Mouse (Mus musculus) R1 (cell line): ENCODE measurements around the gene Usp6nl.

Experiments used
- DNase-seq: peaks from one replicate; pipeline ENCODE4 v3.0.0-alpha.2; 2018; ENCODE audit warnings: low read depth, low spot score

The Usp6nl gene

DNA sequence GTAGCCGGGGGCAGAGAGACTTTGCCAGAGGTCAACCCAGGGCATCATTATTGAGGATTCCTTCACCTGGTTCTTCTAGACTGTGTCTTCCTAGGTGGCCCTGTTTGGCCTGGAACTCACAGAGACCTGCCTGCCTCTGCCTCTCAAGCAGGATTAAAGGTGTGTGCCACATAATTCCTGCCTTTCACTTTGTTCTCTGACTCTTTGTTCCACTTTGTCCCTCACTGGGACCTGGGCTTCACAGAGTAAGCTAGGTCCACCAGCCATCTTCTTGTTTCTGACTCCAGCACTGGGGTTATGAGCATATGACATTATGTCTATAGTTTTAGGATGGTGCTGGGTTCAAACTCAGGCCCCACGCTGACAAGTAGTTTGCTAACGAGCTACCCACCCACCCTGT lies 144.9 kb downstream of the Usp6nl start:
- no peak for DNase-seq

DNA sequence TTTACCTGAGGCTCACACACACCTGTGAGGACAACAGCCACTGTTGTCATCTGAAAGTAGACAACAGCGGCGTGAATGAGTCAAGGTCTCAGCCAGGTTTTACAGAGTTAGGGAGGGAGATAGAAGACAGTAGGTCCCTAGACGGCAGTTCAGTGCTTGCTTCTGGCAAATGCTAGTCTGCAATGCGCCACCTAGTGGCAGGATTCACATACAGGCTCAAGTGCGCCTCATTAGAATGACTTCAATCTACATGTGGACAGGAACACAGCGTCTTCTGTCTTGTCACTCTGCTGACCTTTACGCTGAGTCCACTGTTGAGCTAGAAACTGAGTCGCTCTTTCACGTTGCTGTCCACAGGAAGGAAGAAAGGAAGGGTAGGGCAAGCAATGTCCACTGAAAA lies 146.7 kb downstream of the Usp6nl start:
- DNase-seq, result peak; percentile 86

- no peak for DNase-seq
These were observed 148.7 kb downstream of the Usp6nl start for GRCm38 (mm10) chr2:6471110-6471611.

DNA sequence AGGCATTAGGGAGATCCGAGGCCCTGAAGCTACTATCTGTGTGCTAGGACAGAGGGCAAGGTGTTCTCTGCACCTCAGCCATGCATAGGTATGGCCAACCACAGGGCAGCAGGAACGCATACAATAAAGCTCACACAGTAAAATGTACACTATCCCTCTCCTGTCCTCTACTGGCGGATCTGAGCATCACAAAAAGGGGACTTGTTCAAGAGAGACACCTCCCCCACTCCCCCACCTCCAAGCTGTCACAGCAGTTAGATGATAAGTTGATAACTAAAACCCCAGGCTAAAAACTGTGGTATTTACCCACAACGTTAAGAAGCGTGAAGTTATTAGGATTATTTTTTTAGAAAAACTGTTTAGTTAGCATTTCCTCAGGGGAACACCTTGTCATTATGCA lies 151.4 kb downstream of the Usp6nl start:
- DNase-seq, result no peak

- DNase-seq, result no peak
These were observed 155.4 kb downstream of the Usp6nl start for GRCm38 (mm10) chr2:6477884-6478283.

DNA sequence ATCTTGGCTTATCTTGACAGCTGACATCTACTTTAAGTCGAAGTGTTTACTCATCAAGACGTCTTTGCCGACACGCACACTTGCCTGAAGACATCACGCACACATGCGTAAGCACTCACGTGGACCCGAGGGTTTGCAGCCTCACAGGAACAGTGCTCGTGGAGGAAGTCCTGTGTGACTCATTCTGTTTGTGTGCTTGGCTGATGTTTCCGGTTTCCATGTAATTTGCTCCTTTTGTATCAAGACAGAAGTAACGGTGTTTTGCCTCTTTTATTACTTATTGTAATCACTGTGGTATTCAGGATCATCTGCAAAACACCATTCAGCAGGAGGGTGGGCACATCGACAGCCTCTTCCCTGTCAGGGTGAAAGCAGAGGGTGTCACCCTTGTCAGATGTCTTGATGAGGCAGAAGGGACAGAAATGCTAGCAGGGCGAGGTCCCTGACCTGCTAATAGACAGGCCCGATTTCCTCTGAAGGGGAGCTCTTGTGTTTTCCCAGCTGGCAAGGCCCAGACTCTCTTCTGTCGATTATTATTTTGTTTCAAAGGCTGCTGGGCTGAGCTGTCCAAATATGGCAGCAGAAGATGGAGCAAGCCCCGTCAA lies 156.0 kb downstream of the Usp6nl start:
- no peak for DNase-seq

DNA sequence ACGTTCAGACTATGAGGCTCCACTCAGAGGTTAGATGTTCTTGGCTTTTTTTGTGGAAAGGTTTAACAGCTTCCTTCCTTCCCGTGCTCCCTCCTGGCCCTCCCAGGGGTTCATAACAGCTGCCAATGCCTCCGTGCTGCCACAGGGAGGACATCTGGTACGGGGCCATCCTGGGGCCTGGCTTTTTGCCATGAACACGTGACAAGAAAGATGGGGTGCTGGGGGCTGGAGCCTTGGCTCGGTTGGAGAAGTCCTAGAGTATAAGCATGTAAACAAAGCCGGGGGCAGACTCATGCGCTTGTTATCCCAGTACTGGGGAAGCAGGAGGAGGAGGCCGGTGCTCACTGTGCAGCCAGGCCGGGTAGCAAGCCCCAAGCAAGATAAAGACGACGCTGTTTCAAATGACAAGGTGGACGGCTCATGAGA lies 156.5 kb downstream of the Usp6nl start:
- no peak for DNase-seq

DNA sequence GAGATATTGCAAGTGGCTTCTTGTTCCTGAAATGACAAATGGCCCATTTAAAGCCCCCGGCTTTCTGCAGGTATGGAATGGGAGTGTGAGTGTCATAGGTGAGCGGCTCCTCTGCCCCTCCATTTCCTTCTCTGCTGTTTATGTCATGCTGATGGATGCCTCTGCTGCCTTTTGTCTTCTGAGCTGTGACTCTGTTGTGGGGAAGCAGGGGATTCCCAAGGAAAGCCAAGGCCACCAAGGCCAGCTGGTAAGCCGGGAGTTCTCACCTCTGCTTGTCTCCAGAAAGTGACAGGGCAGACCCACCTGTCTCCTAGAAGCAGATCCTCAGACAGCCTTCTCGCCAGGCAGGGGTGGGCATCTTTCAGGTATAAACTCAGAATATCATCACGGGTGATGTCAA lies 157.2 kb downstream of the Usp6nl start:
- no peak for DNase-seq

- no peak for DNase-seq
These were observed 159.5 kb downstream of the Usp6nl start for GRCm38 (mm10) chr2:6481966-6482365.

- no peak for DNase-seq
These were observed 159.9 kb downstream of the Usp6nl start for GRCm38 (mm10) chr2:6482411-6482810.

- no peak for DNase-seq
These were observed 160.9 kb downstream of the Usp6nl start for GRCm38 (mm10) chr2:6483081-6483992.

- DNase-seq, result no peak
These were observed 161.7 kb downstream of the Usp6nl start for GRCm38 (mm10) chr2:6484179-6484578.

DNA sequence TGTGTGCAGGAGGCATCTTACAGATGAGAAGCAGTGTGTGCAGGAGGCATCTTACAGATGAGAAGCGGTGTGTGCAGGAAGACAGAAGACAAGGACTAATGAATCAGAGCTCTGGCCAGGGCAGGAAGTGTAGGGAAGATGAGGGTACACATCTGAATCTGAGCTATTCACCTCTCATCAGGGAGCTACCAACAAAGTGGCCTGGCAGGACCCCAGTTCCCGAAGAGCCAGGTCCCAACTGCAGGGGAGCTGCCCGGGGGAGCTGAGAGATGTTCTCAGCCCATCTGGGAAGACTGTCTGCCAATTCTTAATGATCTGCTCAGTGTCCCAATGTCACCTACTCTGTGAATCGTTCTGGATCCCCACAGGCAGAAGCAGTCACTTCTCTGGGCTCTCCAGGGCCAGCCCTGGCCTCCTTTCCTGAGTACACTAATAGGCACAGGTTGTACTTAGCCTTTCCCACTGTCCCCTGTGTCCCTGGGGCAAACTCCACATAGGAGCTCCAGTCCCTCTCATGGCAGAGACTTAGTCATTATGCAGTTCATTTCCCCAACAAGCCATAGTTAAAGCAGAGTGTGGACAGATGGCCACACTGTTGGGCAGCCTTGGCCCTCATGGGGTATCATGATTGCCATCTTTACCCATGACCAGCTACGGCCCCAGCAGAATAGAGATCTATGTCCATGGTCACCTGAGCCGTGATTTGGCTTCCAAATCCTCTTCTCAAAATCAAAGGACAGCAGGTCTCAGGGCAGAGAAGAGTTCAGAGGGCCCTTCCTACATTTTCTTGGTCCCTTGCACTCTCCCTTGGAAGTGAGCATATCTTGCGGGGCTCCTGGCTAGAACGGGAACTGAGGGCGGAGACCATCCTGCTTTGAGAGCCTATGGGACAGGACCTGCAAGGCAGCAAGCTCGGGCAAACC lies 165.4 kb downstream of the Usp6nl start:
- DNase-seq, result no peak

DNA sequence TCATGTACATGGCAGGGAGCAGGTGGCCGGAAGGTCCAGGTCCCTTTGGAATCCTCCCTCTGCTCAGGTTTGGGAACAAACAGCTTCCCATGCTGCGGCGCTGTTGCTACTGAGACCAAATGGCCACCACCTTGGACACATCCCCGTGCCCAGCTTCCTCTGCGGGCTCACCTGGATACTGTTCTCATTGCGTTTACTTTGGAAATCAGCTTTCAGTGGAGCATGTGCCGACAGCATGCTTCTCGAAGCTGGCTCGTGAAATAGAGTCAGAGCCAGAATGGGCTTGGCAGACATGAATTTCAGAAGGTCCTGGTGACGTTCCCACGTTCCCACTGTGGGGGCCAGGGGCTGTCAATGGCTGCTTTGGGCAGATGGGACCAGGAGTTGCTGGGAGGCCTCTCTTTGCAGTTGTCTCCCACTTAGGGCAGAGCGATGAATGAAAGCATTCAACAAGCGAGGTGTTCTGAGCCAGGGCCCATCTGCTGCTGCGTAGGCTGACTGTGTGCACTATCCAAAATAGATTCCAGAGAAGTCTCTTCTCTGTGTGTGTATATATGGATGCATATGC lies 166.1 kb downstream of the Usp6nl start:
- DNase-seq, result no peak

DNA sequence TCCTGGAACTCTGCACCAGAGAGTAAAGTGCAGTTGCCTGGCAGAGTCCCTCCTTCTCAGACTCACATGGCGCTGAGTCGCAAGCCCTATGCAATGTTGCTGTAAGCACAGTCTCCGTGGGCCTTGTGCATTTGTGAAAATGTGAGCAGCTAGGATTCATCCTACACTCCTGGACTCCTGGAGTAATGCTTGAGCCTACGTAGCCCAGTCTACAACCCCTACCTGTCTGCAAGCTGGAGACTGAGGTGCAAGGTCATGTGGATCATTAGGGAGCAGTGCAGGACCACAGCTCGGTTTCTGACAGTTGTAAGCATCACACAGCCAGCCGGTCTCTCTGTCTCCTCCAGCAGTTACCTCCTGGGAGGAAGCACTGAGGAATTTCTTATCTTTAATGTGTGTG lies 167.6 kb downstream of the Usp6nl start:
- DNase-seq, result no peak

GRCm38 (mm10) chr2:6490870-6491269 lies 168.4 kb downstream of the Usp6nl start:
- peak; percentile 52 for DNase-seq

DNA sequence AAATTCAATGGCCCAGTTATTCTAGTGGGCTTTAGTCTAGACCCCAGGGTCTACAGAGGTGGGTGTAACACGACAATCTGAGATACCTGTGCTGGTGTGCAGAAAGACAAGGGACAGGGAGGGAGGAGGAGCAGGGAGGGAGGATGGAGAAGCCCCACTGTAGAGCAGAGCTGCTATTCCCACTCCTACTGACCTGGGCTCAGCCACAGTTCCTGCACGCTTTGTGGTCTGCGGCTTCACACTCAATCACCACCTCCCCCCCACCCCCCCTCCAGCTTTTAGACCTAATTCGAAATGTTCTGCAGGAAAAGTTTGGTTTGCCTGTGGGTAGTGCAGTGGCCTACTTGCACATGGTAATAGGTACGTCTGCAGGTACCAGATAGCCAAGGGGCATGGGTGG lies 171.4 kb downstream of the Usp6nl start:
- no peak for DNase-seq
